34 mouse cellular contexts compared by ENCODE assay signal in genomic region chr6:139160352-139160751, GRCm38 (mm10).
DNase-seq lines count a peak whose midpoint lies in the region; ATAC-seq and TF ChIP-seq lines count a peak whose summit lies in the region.
"Had no signal": no experiment of that assay in that cellular context is flagged by ENCODE, and none has a peak within 500 bp of the region (broad histone marks: within the 10 kb centered on the region; RNA-seq: fewer than 3 reads in every experiment).

No protein-coding gene starts in this region.

- no peaks in the 10 kb centered on the region for H3K36me3 ChIP-seq in forebrain, postnatal 0 days (ENCODE audit: insufficient read depth)
- H3K36me3 ChIP-seq in forebrain, embryonic 14.5 days (ENCODE audit: control insufficient read depth, insufficient read depth, low read length), result no peaks in the 10 kb centered on the region
- H3K36me3 ChIP-seq in midbrain, embryonic 13.5 days, result no peaks in the 10 kb centered on the region
- H3K36me3 ChIP-seq: embryonic facial prominence, embryonic 10.5 days; embryonic facial prominence, embryonic 15.5 days; forebrain, embryonic 12.5 days; heart, embryonic 12.5 days; hindbrain, embryonic 13.5 days; limb, embryonic 12.5 days; liver, embryonic 15.5 days; midbrain, embryonic 10.5 days had no signal

- intact Hi-C loops in gastrocnemius, adult 2 months (cut with DNase I), result no loop called here

- peak; percentile 3 for DNase-seq in forebrain, postnatal 0 days
- DNase-seq in forebrain, embryonic 14.5 days (ENCODE audit: low spot score), result no peak
- DNase-seq in layer of hippocampus, adult 2 months (ENCODE audit: low spot score in 2 of 2), result peak in 1 of 2 experiments; percentile 0
- no peak for DNase-seq in layer of hippocampus, postnatal 25 days (ENCODE audit: extremely low spot score in 1 of 2, low spot score in 1 of 2)
- DNase-seq in right cerebral cortex, postnatal 10 days (ENCODE audit: low spot score in 2 of 2), result peak; percentile 29 to 64
- no peak for DNase-seq in right cerebral cortex, postnatal 14 days
- DNase-seq in gastrocnemius, adult 2 months, result no peak
- DNase-seq: adrenal gland, adult 2 months; adrenal gland, postnatal 36 days; cerebellum, adult 2 months; cerebellum, postnatal 25 days; gastrocnemius, postnatal 36 days; heart, adult 2 months; heart, postnatal 4 days; kidney, adult 8-10 months; lung, embryonic 14.5 days; lung, postnatal 14 days; thymus, adult 2 months; thymus, postnatal 36 days had no signal

- no peak overlapping the region for H3K27ac ChIP-seq in forebrain, postnatal 0 days (ENCODE audit: low read depth, low read length)
- no peak overlapping the region for H3K27ac ChIP-seq in forebrain, embryonic 14.5 days (ENCODE audit: low read depth, low read length)
- H3K27ac ChIP-seq in layer of hippocampus, adult 2 months, result peak overlapping the region; percentile 51; the same call in 1 of the 2 replicates
- H3K27ac ChIP-seq in gastrocnemius, adult 2 months, result no peak overlapping the region
- H3K27ac ChIP-seq in midbrain, embryonic 13.5 days, result no peak overlapping the region
- H3K27ac ChIP-seq: embryonic facial prominence, embryonic 10.5 days; embryonic facial prominence, embryonic 15.5 days; forebrain, embryonic 12.5 days; heart, adult 2 months; hindbrain, embryonic 13.5 days; kidney, postnatal 0 days; limb, embryonic 12.5 days; liver, embryonic 15.5 days; midbrain, embryonic 10.5 days; stomach, postnatal 0 days had no signal

- H3K4me3 ChIP-seq in forebrain, postnatal 0 days (ENCODE audit: low read depth, low read length), result no peak overlapping the region
- H3K4me3 ChIP-seq in forebrain, embryonic 14.5 days (ENCODE audit: low read depth, low read length), result no peak overlapping the region
- H3K4me3 ChIP-seq in layer of hippocampus, adult 2 months, result no peak overlapping the region
- no peak overlapping the region for H3K4me3 ChIP-seq in gastrocnemius, adult 2 months
- H3K4me3 ChIP-seq in midbrain, embryonic 13.5 days (replicated peaks), result no peak overlapping the region
- H3K4me3 ChIP-seq: embryonic facial prominence, embryonic 10.5 days; embryonic facial prominence, embryonic 15.5 days; forebrain, embryonic 12.5 days; heart, adult 2 months; heart, embryonic 12.5 days; hindbrain, embryonic 13.5 days; limb, embryonic 12.5 days; liver, embryonic 15.5 days; midbrain, embryonic 10.5 days had no signal

- no peak overlapping the region for H3K4me2 ChIP-seq in forebrain, postnatal 0 days (ENCODE audit: low read depth)
- no peak overlapping the region for H3K4me2 ChIP-seq in forebrain, embryonic 14.5 days (ENCODE audit: low read length)
- H3K4me2 ChIP-seq in midbrain, embryonic 13.5 days (replicated peaks), result no peak overlapping the region
- H3K4me2 ChIP-seq: embryonic facial prominence, embryonic 15.5 days; forebrain, embryonic 12.5 days; heart, embryonic 12.5 days; hindbrain, embryonic 13.5 days; limb, embryonic 12.5 days; liver, embryonic 15.5 days; lung, embryonic 14.5 days had no signal

- WGBS in forebrain, postnatal 0 days, result 67% methylated on average over 6 of the region's 6 CpGs
- WGBS in forebrain, embryonic 14.5 days, result 89% methylated on average over 6 of the region's 6 CpGs
- 85% methylated on average over 6 of the region's 6 CpGs for WGBS in midbrain, embryonic 13.5 days

- no peaks in the 10 kb centered on the region for H3K9me3 ChIP-seq in forebrain, postnatal 0 days (ENCODE audit: low read length)
- no peaks in the 10 kb centered on the region for H3K9me3 ChIP-seq in forebrain, embryonic 14.5 days (replicated peaks; ENCODE audit: control insufficient read depth, low read length)
- no peaks in the 10 kb centered on the region for H3K9me3 ChIP-seq in midbrain, embryonic 13.5 days
- H3K9me3 ChIP-seq: embryonic facial prominence, embryonic 10.5 days; embryonic facial prominence, embryonic 15.5 days; forebrain, embryonic 12.5 days; heart, embryonic 12.5 days; hindbrain, embryonic 13.5 days; limb, embryonic 12.5 days; liver, embryonic 15.5 days; midbrain, embryonic 10.5 days had no signal

- TF ChIP-seq CTCF in forebrain, postnatal 0 days (IDR thresholded peaks at IDR 0.05; ENCODE audit: low read depth), result no peak
- TF ChIP-seq CTCF in layer of hippocampus, adult 2 months (conservative IDR thresholded peaks at IDR 0.05), result no peak
- no peak for TF ChIP-seq CTCF in gastrocnemius, adult 2 months (IDR thresholded peaks at IDR 0.05)

- H3K4me1 ChIP-seq in forebrain, postnatal 0 days (ENCODE audit: insufficient read depth), result no peaks in the 10 kb centered on the region
- no peaks in the 10 kb centered on the region for H3K4me1 ChIP-seq in forebrain, embryonic 14.5 days (ENCODE audit: control insufficient read depth, insufficient read depth, low read length)
- no peaks in the 10 kb centered on the region for H3K4me1 ChIP-seq in midbrain, embryonic 13.5 days (replicated peaks)
- H3K4me1 ChIP-seq: embryonic facial prominence, embryonic 10.5 days; embryonic facial prominence, embryonic 15.5 days; forebrain, embryonic 12.5 days; heart, embryonic 12.5 days; hindbrain, embryonic 13.5 days; limb, embryonic 12.5 days; liver, embryonic 15.5 days; midbrain, embryonic 10.5 days had no signal

- no peaks in the 10 kb centered on the region for H3K27me3 ChIP-seq in forebrain, postnatal 0 days (ENCODE audit: insufficient read depth, low read length)
- no peaks in the 10 kb centered on the region for H3K27me3 ChIP-seq in forebrain, embryonic 14.5 days (replicated peaks; ENCODE audit: control insufficient read depth, insufficient read depth, low read length)
- H3K27me3 ChIP-seq in midbrain, embryonic 13.5 days, result no peaks in the 10 kb centered on the region
- H3K27me3 ChIP-seq: CH12.LX; embryonic facial prominence, embryonic 15.5 days; forebrain, embryonic 12.5 days; heart, embryonic 12.5 days; hindbrain, embryonic 13.5 days; limb, embryonic 12.5 days; liver, embryonic 15.5 days had no signal

- ATAC-seq in forebrain, postnatal 0 days, result no peak
- no peak for ATAC-seq in forebrain, embryonic 14.5 days
- ATAC-seq in midbrain, embryonic 13.5 days, result no peak
- ATAC-seq: activated CD4-positive, CD25-positive, alpha-beta regulatory T cell, adult 4 months; intestine, embryonic 16.5 days; midbrain, embryonic 16.5 days had no signal

- no peak overlapping the region for H3K9ac ChIP-seq in forebrain, postnatal 0 days
- no peak overlapping the region for H3K9ac ChIP-seq in forebrain, embryonic 14.5 days (ENCODE audit: low read length)
- H3K9ac ChIP-seq in midbrain, embryonic 13.5 days (replicated peaks), result no peak overlapping the region
- H3K9ac ChIP-seq: embryonic facial prominence, embryonic 15.5 days; forebrain, embryonic 12.5 days; heart, embryonic 12.5 days; hindbrain, embryonic 13.5 days; limb, embryonic 12.5 days; liver, embryonic 15.5 days; lung, embryonic 14.5 days had no signal

Comparison
In these comparisons a context has a peak if more than half of its experiments do, and no peak if none do; other contexts are left out.
1. DNase-seq: peak in forebrain, postnatal 0 days (single experiment) and right cerebral cortex, postnatal 10 days (2 of 2); none in forebrain, embryonic 14.5 days (single experiment), layer of hippocampus, postnatal 25 days (0 of 2), right cerebral cortex, postnatal 14 days (single experiment) and gastrocnemius, adult 2 months (single experiment).